In genomic region chr11:32895400-32895799, GRCm38 (mm10) we compare ENCODE assay signal across 15 mouse cellular contexts.
A peak's percentile ranks its signal among the peaks of the same experiment; 100 is the strongest.
DNase-seq lines count a peak whose midpoint lies in the region; ATAC-seq and TF ChIP-seq lines count a peak whose summit lies in the region.
"Had no signal": no experiment of that assay in that cellular context is flagged by ENCODE, and none has a peak within 500 bp of the region (broad histone marks: within the 10 kb centered on the region; RNA-seq: fewer than 3 reads in every experiment).

No protein-coding gene starts in this region.

- TF ChIP-seq POLR2A in lung, adult 2 months (IDR thresholded peaks at IDR 0.05; ENCODE audit: borderline replicate concordance, extremely low read depth, low read depth, low read length) = no peak

- no peaks in the 10 kb centered on the region for H3K9me3 ChIP-seq in hindbrain, postnatal 0 days (ENCODE audit: low read length)
- H3K9me3 ChIP-seq in hindbrain, embryonic 12.5 days (replicated peaks) = no peaks in the 10 kb centered on the region
- H3K9me3 ChIP-seq: forebrain, embryonic 13.5 days; heart, embryonic 13.5 days; limb, embryonic 12.5 days had no signal

- TF ChIP-seq CTCF in hindbrain, postnatal 0 days (IDR thresholded peaks at IDR 0.05; ENCODE audit: low read depth) = 0 out of 2 replicates have a peak, but pooled peaks have one; percentile 34
- TF ChIP-seq CTCF in lung, adult 2 months (IDR thresholded peaks at IDR 0.05; ENCODE audit: insufficient read depth, low read length) = 0 out of 2 replicates have a peak, but pooled peaks have one; percentile 5

- H3K4me1 ChIP-seq in hindbrain, postnatal 0 days (ENCODE audit: insufficient read depth, low read length) = 0 out of 2 replicates have a peak, but pooled peaks cover 4% of the 10 kb centered on the region
- 0 out of 2 replicates have a peak, but pooled peaks cover 4% of the 10 kb centered on the region for H3K4me1 ChIP-seq in hindbrain, embryonic 12.5 days
- H3K4me1 ChIP-seq in lung, adult 2 months (ENCODE audit: control insufficient read depth, insufficient read depth, low read length) = no peaks in the 10 kb centered on the region
- H3K4me1 ChIP-seq: forebrain, embryonic 13.5 days; heart, embryonic 13.5 days had no signal

- H3K27ac ChIP-seq in hindbrain, postnatal 0 days = no peak overlapping the region
- H3K27ac ChIP-seq in hindbrain, embryonic 12.5 days = no peak overlapping the region
- H3K27ac ChIP-seq: forebrain, embryonic 13.5 days; heart, embryonic 13.5 days; limb, embryonic 12.5 days; liver, embryonic 14.5 days had no signal

- no peak overlapping the region for H3K9ac ChIP-seq in hindbrain, postnatal 0 days (replicated peaks; ENCODE audit: low read length)
- no peak overlapping the region for H3K9ac ChIP-seq in hindbrain, embryonic 12.5 days
- H3K9ac ChIP-seq: forebrain, embryonic 13.5 days; heart, embryonic 13.5 days; limb, embryonic 12.5 days; liver, embryonic 14.5 days had no signal

- H3K4me2 ChIP-seq in hindbrain, postnatal 0 days (ENCODE audit: low read depth, low read length) = no peak overlapping the region
- H3K4me2 ChIP-seq in hindbrain, embryonic 12.5 days (replicated peaks) = no peak overlapping the region
- H3K4me2 ChIP-seq: forebrain, embryonic 13.5 days; heart, embryonic 13.5 days; limb, embryonic 12.5 days had no signal

- 83% methylated on average over 3 of the region's 3 CpGs for WGBS in hindbrain, postnatal 0 days
- 84% methylated on average over 3 of the region's 3 CpGs for WGBS in hindbrain, embryonic 12.5 days
- WGBS in lung, adult 2 months = 77% methylated on average over 3 of the region's 3 CpGs

- no peaks in the 10 kb centered on the region for H3K36me3 ChIP-seq in hindbrain, postnatal 0 days (ENCODE audit: insufficient read depth, low read length)
- no peaks in the 10 kb centered on the region for H3K36me3 ChIP-seq in hindbrain, embryonic 12.5 days
- H3K36me3 ChIP-seq: heart, embryonic 13.5 days; limb, embryonic 12.5 days had no signal

- peak; percentile 29 to 77 for DNase-seq in adrenal gland, adult (ENCODE audit: inconsistent age in 2 of 2, low spot score in 1 of 2)
- DNase-seq in adrenal gland, postnatal 4 days (ENCODE audit: low spot score in 2 of 2) = no peak
- no peak for DNase-seq in hindbrain, postnatal 0 days (ENCODE audit: low spot score)
- DNase-seq in lung, adult 2 months = no peak
- no peak for DNase-seq in lung, postnatal 36 days
- peak; percentile 37 to 52 for DNase-seq in adrenal gland, postnatal 36 days
- DNase-seq in thymus, postnatal 10 days (ENCODE audit: low spot score in 2 of 2) = no peak
- DNase-seq: heart, postnatal 4 days; midbrain, embryonic 14.5 days; thymus, adult 18-20 months had no signal

- H3K27me3 ChIP-seq in hindbrain, postnatal 0 days (ENCODE audit: insufficient read depth, low read length) = no peaks in the 10 kb centered on the region
- H3K27me3 ChIP-seq in hindbrain, embryonic 12.5 days = no peaks in the 10 kb centered on the region
- H3K27me3 ChIP-seq: forebrain, embryonic 13.5 days; limb, embryonic 12.5 days had no signal

- ATAC-seq in hindbrain, postnatal 0 days = no peak
- no peak for ATAC-seq in hindbrain, embryonic 12.5 days (ENCODE audit: low FRiP score)
- ATAC-seq: forebrain, embryonic 13.5 days had no signal

- H3K4me3 ChIP-seq in hindbrain, postnatal 0 days (ENCODE audit: low read length) = no peak overlapping the region
- no peak overlapping the region for H3K4me3 ChIP-seq in hindbrain, embryonic 12.5 days
- H3K4me3 ChIP-seq in lung, adult 2 months (replicated peaks; ENCODE audit: extremely low read depth, low read depth, low read length) = no peak overlapping the region
- H3K4me3 ChIP-seq: forebrain, embryonic 13.5 days; heart, embryonic 13.5 days; limb, embryonic 12.5 days had no signal

Comparison
In these comparisons a context has a peak if more than half of its experiments do, and no peak if none do; other contexts are left out.
1. DNase-seq: peak in adrenal gland, adult (2 of 2) and adrenal gland, postnatal 36 days (2 of 2); none in adrenal gland, postnatal 4 days (0 of 2), hindbrain, postnatal 0 days (single experiment), lung, adult 2 months (single experiment), lung, postnatal 36 days (single experiment) and thymus, postnatal 10 days (0 of 2).